Mouse (Mus musculus) fibroblast of lung, adult 2 months (primary cell): ENCODE measurements at regions not wholly inside any gene's neighbourhood (a gene's known extent, or its start where the extent isn't known, plus 50 kb on each side); places are given as distances from the start of the nearest gene placed in this dataset.

Experiments used
- DNase-seq: peaks from one replicate; pipeline ENCODE4 v3.0.0-alpha.2; 2011; ENCODE audit warnings: low read depth

DNA sequence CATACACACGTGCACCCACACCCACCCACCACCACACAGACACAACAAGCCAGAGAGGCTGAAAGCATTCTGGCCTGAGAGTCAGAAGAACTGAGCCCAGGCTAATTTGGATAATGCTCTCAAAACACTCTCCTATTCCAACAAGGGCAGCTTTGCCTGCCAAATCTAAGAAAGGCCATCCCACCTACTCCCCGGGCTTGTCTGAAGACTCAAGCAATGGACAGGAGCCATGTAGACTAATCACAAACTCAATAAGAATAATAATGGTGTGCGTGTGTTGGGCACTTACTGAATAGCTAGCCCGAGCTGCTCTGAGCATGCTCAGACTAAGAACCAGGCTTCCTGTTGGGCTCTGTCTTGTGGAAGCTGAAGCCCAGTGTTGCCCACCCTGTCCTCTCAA is 108.8 kb upstream of the Tle3 start:
- no peak for DNase-seq

GRCm38 (mm10) chr9:61265466-61265865 is 106.7 kb upstream of the Tle3 start:
- no peak for DNase-seq

DNA sequence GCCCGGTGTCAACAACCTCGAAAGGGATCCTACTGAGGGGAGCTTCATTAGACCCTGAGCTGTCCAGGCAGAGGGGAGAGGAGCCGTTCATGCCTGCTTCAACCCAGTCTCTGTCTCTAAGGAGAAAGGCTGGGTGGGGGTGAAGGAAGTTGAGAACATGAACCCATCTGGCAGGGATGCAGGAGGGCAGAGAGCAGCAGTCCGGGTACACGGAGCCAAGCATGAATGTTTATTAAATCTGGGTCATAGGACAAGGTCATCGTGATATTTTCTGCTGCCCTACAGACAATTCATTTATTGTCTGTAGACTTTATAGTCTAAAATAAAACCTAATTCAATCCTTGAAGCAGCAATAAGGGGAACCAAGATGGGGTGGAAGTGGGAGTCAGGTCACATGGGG is 105.2 kb upstream of the Tle3 start:
- no peak for DNase-seq

- no peak for DNase-seq
Measured at GRCm38 (mm10) chr9:61267541-61267940, 104.6 kb upstream of the Tle3 start.

- no peak for DNase-seq
Measured at GRCm38 (mm10) chr9:61268162-61268561, 104.0 kb upstream of the Tle3 start.

DNA sequence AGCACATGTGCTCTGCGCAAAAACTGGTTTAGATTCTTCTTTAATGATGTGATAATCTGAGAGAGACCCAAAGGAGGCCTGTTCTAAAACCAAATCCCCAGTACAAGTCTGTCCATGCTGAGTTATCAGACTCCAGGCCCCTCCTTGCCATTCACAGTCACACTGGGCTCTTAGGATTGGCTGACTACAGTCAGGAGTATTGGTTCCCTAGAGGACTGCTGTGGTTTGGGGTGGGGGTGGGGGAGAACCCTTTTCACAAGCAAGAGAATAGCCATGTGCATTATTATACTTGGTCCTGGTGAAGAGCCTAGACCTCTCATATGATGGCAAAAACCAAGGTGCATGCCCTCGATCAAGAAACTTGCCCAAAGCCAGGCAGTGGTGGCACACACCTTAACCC is 103.5 kb upstream of the Tle3 start:
- no peak for DNase-seq

DNA sequence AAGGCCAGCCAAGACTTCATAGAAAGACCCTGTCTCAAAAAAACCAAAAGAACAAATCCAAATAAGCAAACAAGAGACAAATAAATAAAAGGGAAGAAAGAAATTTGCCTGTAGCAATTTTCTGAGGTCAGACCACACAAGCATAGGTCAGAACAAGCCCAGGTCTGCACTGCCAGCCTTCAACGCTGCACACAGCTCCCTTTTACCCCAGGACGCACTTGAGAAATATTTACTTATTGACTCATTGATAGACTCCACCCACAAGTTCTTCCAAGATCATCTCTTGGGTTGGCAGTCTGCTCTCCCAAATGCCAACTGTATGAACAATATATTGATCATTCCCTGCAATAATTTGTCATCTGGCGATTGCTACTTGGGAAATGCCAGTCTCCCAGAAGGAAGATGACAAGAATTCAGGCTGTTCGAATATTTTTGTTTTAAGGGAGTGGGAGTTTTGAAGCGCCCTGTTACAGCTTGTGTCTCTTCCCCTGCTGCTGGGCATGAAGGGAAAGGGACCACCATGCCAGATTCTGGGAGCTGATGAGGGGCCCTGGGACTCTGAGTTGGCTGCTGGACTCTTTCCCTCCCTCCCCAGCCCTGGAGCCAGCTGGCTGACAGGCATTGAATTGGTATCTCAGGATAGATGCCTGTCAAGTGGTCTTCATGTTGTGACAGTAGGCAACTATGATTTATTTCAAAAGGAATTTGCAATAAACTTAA is 102.9 kb upstream of the Tle3 start:
- no peak for DNase-seq

DNA sequence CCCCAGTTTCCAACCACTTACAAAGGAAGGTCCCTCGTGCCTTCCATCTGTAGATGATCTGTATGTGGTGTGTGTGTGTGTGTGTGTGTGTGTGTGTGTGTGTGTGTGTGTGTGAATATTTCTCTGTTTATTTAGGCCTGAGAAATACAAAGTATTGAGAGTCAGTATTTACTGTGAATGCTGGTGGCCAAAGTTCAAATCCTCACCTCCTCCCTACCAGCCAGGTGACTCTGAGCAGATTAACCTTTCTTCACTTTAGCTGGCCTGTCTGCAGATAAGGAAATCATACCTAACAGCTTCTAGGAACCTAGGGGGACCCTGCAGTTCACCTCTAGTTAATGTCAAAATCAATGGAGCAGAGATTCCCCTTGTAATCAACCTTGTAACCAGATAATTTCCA is 100.9 kb upstream of the Tle3 start:
- no peak for DNase-seq

GRCm38 (mm10) chr9:61271769-61272352 is 100.3 kb upstream of the Tle3 start:
- no peak for DNase-seq

DNA sequence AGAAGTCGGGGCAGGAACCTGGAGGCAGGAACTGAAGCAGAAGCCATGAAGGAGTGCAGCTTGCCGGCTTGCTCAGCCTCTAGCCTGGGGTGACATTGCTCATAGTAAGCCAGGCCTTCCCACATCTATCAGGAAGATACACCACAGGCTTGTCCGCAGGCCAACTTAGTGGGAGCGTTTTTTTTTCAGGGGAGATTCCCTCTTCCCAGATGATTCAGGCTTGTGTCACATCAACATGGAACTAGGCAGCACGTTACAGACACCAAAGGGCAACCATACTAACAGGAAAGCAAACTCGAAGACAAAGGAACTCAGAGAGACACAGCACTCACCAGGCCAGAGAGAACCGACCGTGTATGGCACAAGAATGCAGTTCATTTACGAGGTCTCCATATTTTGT is 98.1 kb upstream of the Tle3 start:
- no peak for DNase-seq

- DNase-seq = peak; percentile 61
Measured at GRCm38 (mm10) chr9:61277369-61278215, 94.6 kb upstream of the Tle3 start.

- no peak for DNase-seq
Measured at GRCm38 (mm10) chr9:61278216-61278758, 93.9 kb upstream of the Tle3 start.

DNA sequence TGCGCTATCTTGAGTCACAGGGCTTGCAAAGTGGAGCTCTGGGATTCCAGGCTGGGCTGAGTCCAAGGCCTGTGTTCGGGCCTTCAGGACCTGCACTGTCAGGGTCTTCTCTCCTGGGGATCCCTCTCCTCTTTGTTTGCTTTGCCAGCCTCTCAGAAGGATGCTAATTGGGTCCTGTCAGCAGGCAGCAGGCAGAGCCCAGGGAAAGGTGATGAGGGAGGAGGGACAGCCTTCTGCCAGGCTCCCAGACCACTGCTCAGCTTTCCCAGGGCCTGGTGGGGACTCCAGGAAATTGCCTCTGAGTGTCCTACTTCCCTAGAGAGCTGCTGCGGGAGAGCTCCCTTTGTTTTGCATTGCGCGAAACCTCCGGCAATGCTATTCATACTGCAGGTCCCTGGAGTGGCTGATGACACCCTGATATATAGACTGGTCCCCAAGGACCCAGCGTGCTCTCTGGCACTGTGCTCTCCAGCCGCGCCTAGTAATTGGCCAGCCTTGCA is 93.1 kb upstream of the Tle3 start:
- no peak for DNase-seq

- no peak for DNase-seq
Measured at GRCm38 (mm10) chr9:61280856-61281582, 91.1 kb upstream of the Tle3 start.

- DNase-seq = no peak
Measured at GRCm38 (mm10) chr9:61283311-61283710, 88.9 kb upstream of the Tle3 start.

DNA sequence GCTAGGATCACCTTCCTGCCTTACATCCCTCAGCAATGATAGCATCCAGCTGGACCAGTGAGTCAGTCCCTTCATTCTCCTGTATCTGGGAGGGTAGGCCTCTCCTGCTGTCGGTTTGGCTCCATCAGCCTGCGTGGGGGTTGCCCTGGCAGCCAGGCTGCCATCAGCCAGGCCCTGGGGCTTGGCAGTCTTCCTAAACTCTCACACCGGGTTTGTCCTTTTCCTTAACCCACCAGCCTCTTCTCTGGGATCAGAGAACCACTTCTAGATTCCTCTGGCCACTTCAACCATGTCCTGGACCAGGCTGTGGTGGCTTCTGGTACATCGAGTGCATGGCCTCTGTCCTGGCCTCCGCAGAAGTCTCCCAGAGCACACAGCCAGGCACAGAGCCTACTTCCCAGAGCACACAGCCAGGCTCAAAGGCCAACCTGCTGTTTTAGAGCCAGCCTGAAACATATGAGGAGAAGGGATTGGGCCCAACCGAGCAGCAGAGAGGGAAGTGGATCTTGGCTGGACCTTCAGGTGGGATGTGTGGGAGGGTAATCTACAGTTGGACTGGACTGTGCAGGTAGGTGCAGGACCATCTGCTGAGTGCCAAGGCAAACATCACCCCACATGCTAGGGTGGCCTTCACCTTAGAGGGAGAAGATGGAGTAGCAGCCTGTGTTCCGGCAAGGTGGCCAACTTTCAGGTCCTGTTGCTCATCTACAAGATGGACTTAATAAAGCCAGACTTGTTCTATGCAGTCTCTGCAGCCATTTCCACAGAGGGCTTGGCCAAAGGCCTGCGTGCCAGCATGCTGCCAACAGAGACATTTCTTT is 87.8 kb upstream of the Tle3 start:
- no peak for DNase-seq

DNA sequence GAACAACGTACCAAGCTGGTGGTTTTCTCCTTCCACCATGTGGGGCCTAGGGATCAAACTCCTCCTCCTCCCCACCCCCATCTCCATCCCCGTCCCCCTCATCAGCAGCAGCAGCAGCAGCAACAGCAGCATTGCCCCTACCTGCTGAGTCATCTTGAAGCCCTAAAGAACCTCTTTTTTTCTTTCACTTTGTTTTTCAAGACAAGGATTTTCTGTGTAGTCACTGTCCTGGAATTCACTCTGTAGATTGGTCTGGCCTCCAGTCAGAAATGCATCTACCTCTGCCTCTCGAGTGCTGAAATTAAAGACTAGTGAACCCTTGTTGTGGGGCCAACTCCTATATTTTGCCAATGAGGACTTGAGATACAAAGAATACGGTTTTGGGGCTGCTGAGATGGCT is 85.6 kb upstream of the Tle3 start:
- no peak for DNase-seq

- DNase-seq = no peak
Measured at GRCm38 (mm10) chr9:61289117-61289516, 83.0 kb upstream of the Tle3 start.

- peak; percentile 89 for DNase-seq
Measured at GRCm38 (mm10) chr9:61289713-61290112, 82.5 kb upstream of the Tle3 start.

- DNase-seq = no peak
Measured at GRCm38 (mm10) chr9:61291646-61292045, 80.5 kb upstream of the Tle3 start.

DNA sequence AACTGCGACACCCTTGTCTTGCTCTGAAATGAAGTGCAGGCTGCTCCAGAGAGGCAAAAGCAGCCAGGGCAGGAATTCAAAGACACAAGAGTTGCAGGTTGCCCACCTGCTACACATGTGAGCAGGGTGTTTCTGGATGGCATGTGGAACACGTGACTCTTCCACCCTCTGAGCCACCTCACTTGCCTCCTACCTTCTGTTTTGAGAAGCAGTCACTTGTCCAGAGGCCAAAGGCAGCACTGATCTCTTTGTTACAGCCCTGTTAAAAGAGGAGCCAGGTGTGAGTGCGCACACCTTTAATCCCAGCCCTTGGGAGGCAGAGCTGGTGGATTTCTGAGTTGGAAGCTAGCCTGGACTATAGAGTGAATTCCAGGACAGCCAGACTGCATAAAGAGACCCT is 79.7 kb upstream of the Tle3 start:
- DNase-seq = no peak
